Comparison of ENCODE assay signal across 8 mouse cellular contexts in genomic region chr15:31601646-31602374, GRCm38 (mm10). TPM values are rescaled to one million over a fixed set of nuclear protein-coding genes. Genes with fewer than 3 reads are reported as not detected.
DNase-seq lines count a peak whose midpoint lies in the region; ATAC-seq and TF ChIP-seq lines count a peak whose summit lies in the region.

TSS of gene Cct5 (minus strand) at chr15:31601804.
TSS of gene Fam173b (plus strand) at chr15:31601852.

- peak within 1 kb of the TSS; percentile 98 for H3K27ac ChIP-seq in hindbrain, embryonic 10.5 days
- H3K27ac ChIP-seq in lung, postnatal 0 days (ENCODE audit: low read length), result peak within 1 kb of the TSS; percentile 89

- peak; percentile 100 for DNase-seq in MN1 (ENCODE audit: low spot score)
- DNase-seq in cerebellum, adult 9-10 months, result peak; percentile 99
- DNase-seq in hindbrain, embryonic 10.5 days (ENCODE audit: low spot score), result peak; percentile 99
- peak; percentile 97 for DNase-seq in layer of hippocampus, adult 9-11 months
- DNase-seq in lung, postnatal 0 days (ENCODE audit: low spot score), result peak; percentile 98
- peak; percentile 99 for DNase-seq in ovary, postnatal 14 days (ENCODE audit: low spot score)
- peak; percentile 98 for DNase-seq in thymus, postnatal 14 days

- peaks cover 18% of the 10 kb centered on the region for H3K36me3 ChIP-seq in hindbrain, embryonic 10.5 days
- peaks cover 4% of the 10 kb centered on the region for H3K36me3 ChIP-seq in lung, postnatal 0 days (ENCODE audit: insufficient read depth, low read length)

- peak; percentile 87 for ATAC-seq in frontal cortex, adult (ENCODE audit: low TSS enrichment)
- peak; percentile 92 for ATAC-seq in lung, postnatal 0 days

- no peaks in the 10 kb centered on the region for H3K27me3 ChIP-seq in hindbrain, embryonic 10.5 days (ENCODE audit: insufficient read depth, poor library complexity, severe bottlenecking)
- no peaks in the 10 kb centered on the region for H3K27me3 ChIP-seq in lung, postnatal 0 days (replicated peaks; ENCODE audit: insufficient read depth, low read length)

- no peaks in the 10 kb centered on the region for H3K9me3 ChIP-seq in hindbrain, embryonic 10.5 days
- no peaks in the 10 kb centered on the region for H3K9me3 ChIP-seq in lung, postnatal 0 days (ENCODE audit: low read length)

- H3K4me1 ChIP-seq in hindbrain, embryonic 10.5 days (replicated peaks), result peaks cover 30% of the 10 kb centered on the region
- H3K4me1 ChIP-seq in lung, postnatal 0 days (ENCODE audit: insufficient read depth, low read depth, low read length), result peaks cover 9% of the 10 kb centered on the region

- peak within 1 kb of the TSS; percentile 96 for H3K4me2 ChIP-seq in lung, postnatal 0 days (replicated peaks; ENCODE audit: low read depth, low read length)

- WGBS in hindbrain, embryonic 10.5 days, result under 1% methylated on average over 63 of the region's 63 CpGs
- whole genome bisulfite sequencing in lung, postnatal 0 days, result under 1% methylated on average over 63 of the region's 63 CpGs

- TF ChIP-seq CTCF in lung, postnatal 0 days (IDR thresholded peaks at IDR 0.05), result peak; percentile 11; the same call in 1 of the 2 replicates

- TF ChIP-seq EP300 in lung, postnatal 0 days (IDR thresholded peaks at IDR 0.05), result peak; percentile 80

- H3K4me3 ChIP-seq in hindbrain, embryonic 10.5 days, result peak within 1 kb of the TSS; percentile 96
- peak within 1 kb of the TSS; percentile 75 for H3K4me3 ChIP-seq in lung, postnatal 0 days (ENCODE audit: low read depth, low read length)

- H3K9ac ChIP-seq in lung, postnatal 0 days (replicated peaks; ENCODE audit: low read depth), result peak within 1 kb of the TSS; percentile 79

RNA-seq across cellular contexts. Expression of gene Cct5, which starts in this region (rescaled TPM):
- polyA plus RNA-seq in hindbrain, embryonic 10.5 days (2016; fragmentation: Nextera tagmentation; extraction: Ambion mirVana), result 698 and 751 TPM in 2 replicates
- 211 and 225 TPM in 2 replicates for polyA plus RNA-seq in lung, postnatal 0 days (2015; fragmentation: Nextera tagmentation; extraction: Ambion mirVana)

RNA-seq across cellular contexts. Expression of gene Fam173b, which starts in this region (rescaled TPM):
- polyA plus RNA-seq in hindbrain, embryonic 10.5 days (2016; fragmentation: Nextera tagmentation; extraction: Ambion mirVana), result 13.1 and 15.5 TPM in 2 replicates
- polyA plus RNA-seq in lung, postnatal 0 days (2015; fragmentation: Nextera tagmentation; extraction: Ambion mirVana), result 9.8 and 14.0 TPM in 2 replicates

Comparison
In these comparisons a context has a peak if more than half of its experiments do, and no peak if none do; other contexts are left out.
1. Peak in every context shown above with its lines: DNase-seq, ATAC-seq, H3K4me3 ChIP-seq and H3K27ac ChIP-seq.